21 mouse cellular contexts compared by ENCODE assay signal in the genomic region with DNA sequence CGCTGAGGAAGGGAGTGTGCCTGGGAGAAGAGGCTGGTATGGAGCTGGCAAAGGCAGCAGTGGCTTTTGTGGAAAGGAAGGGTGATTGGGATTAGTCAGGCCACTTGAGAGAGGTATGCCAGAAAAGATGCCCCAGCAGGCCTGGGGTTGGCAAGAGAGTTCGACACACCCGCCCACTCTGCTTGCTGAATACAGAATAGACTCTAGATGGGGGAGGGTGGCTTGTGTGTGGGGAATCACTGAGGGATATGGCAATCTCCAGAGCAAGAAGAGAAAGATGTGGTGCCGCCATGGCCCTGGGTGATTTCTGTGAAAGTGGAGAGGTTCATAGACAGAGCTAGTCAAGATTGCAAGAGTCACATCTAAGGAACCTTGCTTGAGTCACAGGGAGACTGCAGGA. TPM values are rescaled to one million over a fixed set of nuclear protein-coding genes. Genes with fewer than 3 reads are reported as not detected.
DNase-seq lines count a peak whose midpoint lies in the region; ATAC-seq and TF ChIP-seq lines count a peak whose summit lies in the region.
"Had no signal": no experiment of that assay in that cellular context is flagged by ENCODE, and none has a peak within 500 bp of the region (broad histone marks: within the 10 kb centered on the region; RNA-seq: fewer than 3 reads in every experiment).

No protein-coding gene starts in this region.

- WGBS in cerebellum, adult 2 months = 35% methylated on average over 4 of the region's 4 CpGs
- WGBS in heart, embryonic 11.5 days (ENCODE audit: insufficient replicate concordance) = 82% methylated on average over 4 of the region's 4 CpGs
- 71% methylated on average over 4 of the region's 4 CpGs for WGBS in lung, postnatal 0 days
- WGBS in limb, embryonic 15.5 days = 91% methylated on average over 4 of the region's 4 CpGs

- H3K4me2 ChIP-seq in heart, embryonic 11.5 days = no peak overlapping the region
- no peak overlapping the region for H3K4me2 ChIP-seq in lung, postnatal 0 days (replicated peaks; ENCODE audit: low read depth, low read length)
- no peak overlapping the region for H3K4me2 ChIP-seq in limb, embryonic 15.5 days
- H3K4me2 ChIP-seq: embryonic facial prominence, embryonic 15.5 days; midbrain, embryonic 11.5 days; neural tube, embryonic 13.5 days had no signal

- no peak for TF ChIP-seq POLR2A in cerebellum, adult 2 months (IDR thresholded peaks at IDR 0.05; ENCODE audit: borderline replicate concordance, insufficient read depth, low read length)

- H3K4me3 ChIP-seq in cerebellum, adult 2 months (replicated peaks; ENCODE audit: insufficient read depth, low read depth, low read length) = no peak overlapping the region
- no peak overlapping the region for H3K4me3 ChIP-seq in heart, embryonic 11.5 days (ENCODE audit: low read depth, low read length)
- H3K4me3 ChIP-seq in lung, postnatal 0 days (ENCODE audit: low read depth, low read length) = no peak overlapping the region
- H3K4me3 ChIP-seq in limb, embryonic 15.5 days = no peak overlapping the region
- H3K4me3 ChIP-seq: embryonic facial prominence, embryonic 15.5 days; forebrain, embryonic 10.5 days; neural tube, embryonic 13.5 days had no signal

- DNase-seq in cerebellum, adult 2 months = peak; percentile 47 to 60
- DNase-seq in cerebellum, adult 11 months = no peak
- no peak for DNase-seq in heart, adult 8-10 months (ENCODE audit: low spot score)
- DNase-seq in lung, postnatal 0 days (ENCODE audit: low spot score) = peak; percentile 45
- DNase-seq in lung, postnatal 4 days = no peak
- DNase-seq in frontal cortex, postnatal 10 days (ENCODE audit: low spot score in 2 of 2) = no peak
- DNase-seq: adrenal gland, postnatal 25 days; kidney, adult 2 months; kidney, postnatal 14 days; layer of hippocampus, adult 9-11 months; liver; lung, adult 18-20 months; lung, postnatal 36 days; thymus, postnatal 25 days had no signal

- TF ChIP-seq EP300 in lung, postnatal 0 days (IDR thresholded peaks at IDR 0.05) = no peak

- H3K4me1 ChIP-seq in cerebellum, adult 2 months (ENCODE audit: control insufficient read depth, insufficient read depth, low read length) = peaks cover 83% of the 10 kb centered on the region
- H3K4me1 ChIP-seq in heart, embryonic 11.5 days (ENCODE audit: control insufficient read depth, insufficient read depth, low read length) = peaks cover 88% of the 10 kb centered on the region
- H3K4me1 ChIP-seq in lung, postnatal 0 days (ENCODE audit: insufficient read depth, low read depth, low read length) = peaks cover 25% of the 10 kb centered on the region; the same call in 1 of the 2 replicates
- peaks cover 84% of the 10 kb centered on the region for H3K4me1 ChIP-seq in limb, embryonic 15.5 days

- no peak for ATAC-seq in heart, embryonic 11.5 days (replicated peaks; ENCODE audit: insufficient number of reproducible peaks, low FRiP score, low TSS enrichment)
- ATAC-seq in lung, postnatal 0 days = no peak
- no peak for ATAC-seq in limb, embryonic 15.5 days (ENCODE audit: insufficient number of reproducible peaks, low FRiP score, low TSS enrichment, low read depth)
- ATAC-seq: Patski had no signal

- no peaks in the 10 kb centered on the region for H3K9me3 ChIP-seq in heart, embryonic 11.5 days (replicated peaks; ENCODE audit: control insufficient read depth, low read length)
- H3K9me3 ChIP-seq in lung, postnatal 0 days (ENCODE audit: low read length) = no peaks in the 10 kb centered on the region
- no peaks in the 10 kb centered on the region for H3K9me3 ChIP-seq in limb, embryonic 15.5 days
- H3K9me3 ChIP-seq: embryonic facial prominence, embryonic 15.5 days; forebrain, embryonic 10.5 days; neural tube, embryonic 13.5 days had no signal

- H3K36me3 ChIP-seq in heart, embryonic 11.5 days (ENCODE audit: control insufficient read depth, insufficient read depth, low read length) = no peaks in the 10 kb centered on the region
- no peaks in the 10 kb centered on the region for H3K36me3 ChIP-seq in lung, postnatal 0 days (ENCODE audit: insufficient read depth, low read length)
- no peaks in the 10 kb centered on the region for H3K36me3 ChIP-seq in limb, embryonic 15.5 days
- H3K36me3 ChIP-seq: embryonic facial prominence, embryonic 15.5 days; forebrain, embryonic 10.5 days; neural tube, embryonic 13.5 days had no signal

- 0 out of 2 replicates have a peak overlapping the region, but pooled peaks have one; percentile 3 for H3K9ac ChIP-seq in heart, embryonic 11.5 days (ENCODE audit: low read depth, low read length)
- no peak overlapping the region for H3K9ac ChIP-seq in lung, postnatal 0 days (replicated peaks; ENCODE audit: low read depth)
- H3K9ac ChIP-seq in limb, embryonic 15.5 days = no peak overlapping the region
- H3K9ac ChIP-seq: embryonic facial prominence, embryonic 15.5 days had no signal

- H3K27ac ChIP-seq in cerebellum, adult 2 months (ENCODE audit: insufficient read depth, low read length) = peak overlapping the region; percentile 76
- no peak overlapping the region for H3K27ac ChIP-seq in heart, embryonic 11.5 days (ENCODE audit: low read depth, low read length)
- H3K27ac ChIP-seq in lung, postnatal 0 days (ENCODE audit: low read length) = no peak overlapping the region
- H3K27ac ChIP-seq in limb, embryonic 15.5 days = 0 out of 2 replicates have a peak overlapping the region, but pooled peaks have one; percentile 33

- H3K27me3 ChIP-seq in cerebellum, adult 2 months (ENCODE audit: control insufficient read depth, insufficient read depth, low read length) = no peaks in the 10 kb centered on the region
- no peaks in the 10 kb centered on the region for H3K27me3 ChIP-seq in heart, embryonic 11.5 days (ENCODE audit: control insufficient read depth, insufficient read depth, low read length)
- H3K27me3 ChIP-seq in lung, postnatal 0 days (replicated peaks; ENCODE audit: insufficient read depth, low read length) = no peaks in the 10 kb centered on the region
- no peaks in the 10 kb centered on the region for H3K27me3 ChIP-seq in limb, embryonic 15.5 days
- H3K27me3 ChIP-seq: embryonic facial prominence, embryonic 15.5 days; neural tube, embryonic 13.5 days; Patski had no signal

- TF ChIP-seq CTCF in cerebellum, adult 2 months (IDR thresholded peaks at IDR 0.05; ENCODE audit: borderline replicate concordance, insufficient read depth, low read depth, low read length) = no peak
- no peak for TF ChIP-seq CTCF in lung, postnatal 0 days (IDR thresholded peaks at IDR 0.05)

RNA-seq across cellular contexts. Expression of a gene that starts 53.6 kb away (rescaled TPM):
- 136 and 171 TPM in 2 replicates for polyA plus RNA-seq in cerebellum, adult 2 months (2012; rRNA removed)
- polyA plus RNA-seq in heart, embryonic 11.5 days (2014; fragmentation: Nextera tagmentation; extraction: Ambion mirVana) = 49.0 and 49.1 TPM in 2 replicates
- total RNA-seq in heart, adult 8-10 months (2022) = 10 to 100 TPM; 41.4 to 47.5 (median 46.5) TPM
- polyA plus RNA-seq in lung, postnatal 0 days (2015; fragmentation: Nextera tagmentation; extraction: Ambion mirVana) = 75.8 and 83.4 TPM in 2 replicates
- polyA plus RNA-seq in limb, embryonic 15.5 days (2015; fragmentation: Nextera tagmentation; extraction: Ambion mirVana) = 57.8 and 60.6 TPM in 2 replicates

Comparison
In these comparisons a context has a peak if more than half of its experiments do, and no peak if none do; other contexts are left out.
1. DNase-seq: peak in cerebellum, adult 2 months (2 of 2) and lung, postnatal 0 days (single experiment); none in cerebellum, adult 11 months (single experiment), heart, adult 8-10 months (single experiment), lung, postnatal 4 days (0 of 2) and frontal cortex, postnatal 10 days (0 of 2).
2. H3K27ac ChIP-seq: peak in cerebellum, adult 2 months (single experiment) and limb, embryonic 15.5 days (single experiment); none in heart, embryonic 11.5 days (single experiment) and lung, postnatal 0 days (single experiment).